Mouse (Mus musculus): Measurements from ENCODE around the gene Gm8020. TPM values are rescaled to one million over a fixed set of nuclear protein-coding genes. Genes with fewer than 3 reads are reported as not detected.
"Not testable (repeated sequence)": the region's sequence is repeated elsewhere in the genome, so short reads cannot be mapped to it uniquely, and the experiment has no call there.

The Gm8020 gene
- not detected in 2 replicates for total RNA-seq (2021)
- long read RNA-seq, experiment 1 = 0 reads
- long read RNA-seq, experiment 2 = 0 reads

GRCm38 (mm10) chr14:42502249-42502648 is at the start of gene Gm8020:
TSS of gene Gm8020 (minus strand) at chr14:42502349.
- DNase-seq = not testable (repeated sequence)

GRCm38 (mm10) chr14:42543170-42543701 is 41.1 kb upstream of the Gm8020 start:
- peak; percentile 19 for DNase-seq

GRCm38 (mm10) chr14:42542316-42543169 is 40.4 kb upstream of the Gm8020 start:
- DNase-seq = not testable (repeated sequence)

- not testable (repeated sequence) for DNase-seq
These were observed 22.0 kb upstream of the Gm8020 start, which contains the start of gene Gm8024 for GRCm38 (mm10) chr14:42524182-42524581. TSS of gene Gm8024 (minus strand) at chr14:42524282.

GRCm38 (mm10) chr14:42463581-42463980 is 38.6 kb downstream of the Gm8020 start, which contains the start of gene Gm8011:
TSS of gene Gm8011 (plus strand) at chr14:42463881.
- DNase-seq = not testable (repeated sequence)

Other genes with a start within 250 kb of the Gm8020 start
- gene Gm17026, start 242.3 kb downstream of the Gm8020 start, total RNA-seq (2021) = not detected in 2 replicates
- not detected in 2 replicates for gene Gm9611, start 205.0 kb downstream of the Gm8020 start, total RNA-seq (2021)
- gene Gm7995, start 192.1 kb downstream of the Gm8020 start, total RNA-seq (2021) = not detected in 2 replicates
- gene Gm8005, start 62.7 kb downstream of the Gm8020 start, total RNA-seq (2021) = not detected in 2 replicates
- gene Gm8011, start 38.5 kb downstream of the Gm8020 start, total RNA-seq (2021) = not detected in 2 replicates
- not detected in 2 replicates for gene Gm8024, start 21.9 kb upstream of the Gm8020 start, total RNA-seq (2021)
- gene Gm17124, start 97.5 kb upstream of the Gm8020 start, total RNA-seq (2021) = not detected in 2 replicates
- gene Gm3633, start 139.6 kb upstream of the Gm8020 start, total RNA-seq (2021) = not detected in 2 replicates
- gene Gm10378, start 153.6 kb upstream of the Gm8020 start, total RNA-seq (2021) = not detected in 2 replicates

Measured in adrenal gland, postnatal 14 days (tissue).